Mouse (Mus musculus): ENCODE data around the gene Cdsn. TPM values are rescaled to one million over a fixed set of nuclear protein-coding genes. Genes with fewer than 3 reads are reported as not detected.

Gene Cdsn
- total and polyA plus RNA-seq, 3 experiments, result 0.08 to 0.79 TPM; not detected in 1

DNA sequence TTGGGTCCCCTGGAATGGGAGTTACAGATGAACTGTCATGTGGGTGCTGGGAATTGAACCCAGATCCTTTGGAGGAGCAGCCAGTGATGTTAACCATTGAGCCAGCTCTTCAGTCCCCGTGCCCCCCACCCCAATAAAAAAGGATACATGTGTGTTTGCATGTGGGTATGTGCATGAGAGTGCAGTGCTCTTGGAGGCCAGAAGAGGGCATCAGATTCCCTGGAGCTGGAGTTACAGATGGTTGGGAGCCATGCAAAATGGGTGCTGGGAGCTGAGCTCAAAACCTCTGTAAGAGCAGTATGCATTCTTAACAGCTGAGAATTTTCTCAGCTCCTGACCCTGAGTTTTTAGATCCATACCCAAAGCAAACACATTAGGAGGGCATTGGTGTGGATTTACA, 35.4 kb downstream of the Cdsn start:
- no peak for DNase-seq (ENCODE audit: low read depth, low spot score)
- Histone ChIP-seq H3K4me3 (ENCODE audit: control insufficient read depth in 1 of 2, insufficient read depth in 1 of 2, low read depth in 2 of 2, low read length in 2 of 2) (no peak overlapping the region), H3K36me3 (ENCODE audit: control insufficient read depth in 1 of 2, insufficient read depth in 2 of 2, low read length in 2 of 2) (0 out of 4 replicates have a peak, but pooled peaks cover 0 to 2% of the 10 kb centered on the region in 2 experiments), H3K27ac (ENCODE audit: control insufficient read depth, low read depth, low read length) (no peak overlapping the region), H3K4me1 (ENCODE audit: control insufficient read depth in 1 of 2, insufficient read depth in 2 of 2, low read length in 2 of 2) (peaks cover 0 to 10% of the 10 kb centered on the region in 2 experiments; a peak in 1 of 4 replicates), H3K27me3 (ENCODE audit: control insufficient read depth in 1 of 2, insufficient read depth in 2 of 2, low read length in 2 of 2) (no peaks in the 10 kb centered on the region), H3K9me3 (replicated peaks; ENCODE audit: insufficient read depth, low read length) (no peaks in the 10 kb centered on the region), H3K9ac (ENCODE audit: control insufficient read depth, low read depth, low read length, poor library complexity, severe bottlenecking) (no peak overlapping the region), H3K79me2 (ENCODE audit: control insufficient read depth, insufficient read depth, low read length, poor library complexity) (no peaks in the 10 kb centered on the region)
- TF ChIP-seq CTCF (IDR thresholded peaks at IDR 0.05 in 2 of 3, conservative IDR thresholded peaks at IDR 0.05 in 1 of 3; ENCODE audit: control insufficient read depth in 1 of 3, insufficient read depth in 1 of 3, low read depth in 2 of 3, low read length in 3 of 3, poor library complexity in 1 of 3, severe bottlenecking in 1 of 3) (peak in 1 of 3 experiments; percentile 16; a peak in 3 of 6 replicates), SIN3A (IDR thresholded peaks at IDR 0.05; ENCODE audit: low read length) (no peak)

DNA sequence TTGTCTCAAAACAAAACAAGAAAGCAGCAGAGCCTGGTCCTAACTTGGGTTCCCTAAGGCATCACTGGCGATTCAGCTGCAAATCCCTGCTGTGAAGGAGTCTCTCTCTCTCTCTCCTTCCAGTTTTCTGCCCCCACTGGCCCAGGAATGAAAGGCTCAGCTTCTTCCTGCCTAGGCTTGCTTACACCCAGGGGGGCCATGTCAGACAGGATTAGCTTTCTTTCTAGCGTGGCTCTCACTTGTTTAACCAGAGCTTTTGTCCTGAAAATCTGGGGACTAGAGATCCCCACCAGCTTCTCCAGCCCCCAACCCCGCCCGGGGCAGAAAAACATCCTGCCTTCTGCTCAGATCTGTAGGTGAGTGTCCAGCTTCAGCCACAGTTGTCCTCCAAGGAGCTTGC, 36.5 kb downstream of the Cdsn start:
- no peak overlapping the region for H3K9ac ChIP-seq (ENCODE audit: control insufficient read depth, low read depth, low read length, poor library complexity, severe bottlenecking)
- H3K4me1 ChIP-seq (ENCODE audit: control insufficient read depth in 1 of 2, insufficient read depth in 2 of 2, low read length in 2 of 2), result peaks cover 0 to 10% of the 10 kb centered on the region in 2 experiments; a peak in 1 of 4 replicates
- no peak for DNase-seq (ENCODE audit: low read depth, low spot score)
- H3K27ac ChIP-seq (ENCODE audit: control insufficient read depth, low read depth, low read length), result no peak overlapping the region
- TF ChIP-seq MEF2A (IDR thresholded peaks at IDR 0.05; ENCODE audit: extremely low read depth, insufficient replicate concordance, low read depth, low read length, poor library complexity, severe bottlenecking), result no peak
- TF ChIP-seq ETS1 (IDR thresholded peaks at IDR 0.05; ENCODE audit: low read depth, low read length), result no peak
- TF ChIP-seq TBP (IDR thresholded peaks at IDR 0.05; ENCODE audit: low read depth, low read length), result no peak
- TF ChIP-seq USF1 (IDR thresholded peaks at IDR 0.05; ENCODE audit: low read depth, low read length), result no peak
- TF ChIP-seq HCFC1 (IDR thresholded peaks at IDR 0.05; ENCODE audit: low read depth, low read length), result no peak
- TF ChIP-seq NELFE (IDR thresholded peaks at IDR 0.05; ENCODE audit: low read depth, low read length), result no peak
- TF ChIP-seq ZMIZ1 (IDR thresholded peaks at IDR 0.05; ENCODE audit: low read depth, low read length), result no peak
- no peak for TF ChIP-seq GABPA (IDR thresholded peaks at IDR 0.05; ENCODE audit: low read depth, low read length)
- no peaks in the 10 kb centered on the region for H3K79me2 ChIP-seq (ENCODE audit: control insufficient read depth, insufficient read depth, low read length, poor library complexity)
- no peak overlapping the region for H3K4me3 ChIP-seq (ENCODE audit: control insufficient read depth in 1 of 2, insufficient read depth in 1 of 2, low read depth in 2 of 2, low read length in 2 of 2)
- H3K27me3 ChIP-seq (ENCODE audit: control insufficient read depth in 1 of 2, insufficient read depth in 2 of 2, low read length in 2 of 2), result no peaks in the 10 kb centered on the region
- no peaks in the 10 kb centered on the region for H3K9me3 ChIP-seq (replicated peaks; ENCODE audit: insufficient read depth, low read length)
- 0 out of 4 replicates have a peak, but pooled peaks cover 0 to 2% of the 10 kb centered on the region in 2 experiments for H3K36me3 ChIP-seq (ENCODE audit: control insufficient read depth in 1 of 2, insufficient read depth in 2 of 2, low read length in 2 of 2)

DNA sequence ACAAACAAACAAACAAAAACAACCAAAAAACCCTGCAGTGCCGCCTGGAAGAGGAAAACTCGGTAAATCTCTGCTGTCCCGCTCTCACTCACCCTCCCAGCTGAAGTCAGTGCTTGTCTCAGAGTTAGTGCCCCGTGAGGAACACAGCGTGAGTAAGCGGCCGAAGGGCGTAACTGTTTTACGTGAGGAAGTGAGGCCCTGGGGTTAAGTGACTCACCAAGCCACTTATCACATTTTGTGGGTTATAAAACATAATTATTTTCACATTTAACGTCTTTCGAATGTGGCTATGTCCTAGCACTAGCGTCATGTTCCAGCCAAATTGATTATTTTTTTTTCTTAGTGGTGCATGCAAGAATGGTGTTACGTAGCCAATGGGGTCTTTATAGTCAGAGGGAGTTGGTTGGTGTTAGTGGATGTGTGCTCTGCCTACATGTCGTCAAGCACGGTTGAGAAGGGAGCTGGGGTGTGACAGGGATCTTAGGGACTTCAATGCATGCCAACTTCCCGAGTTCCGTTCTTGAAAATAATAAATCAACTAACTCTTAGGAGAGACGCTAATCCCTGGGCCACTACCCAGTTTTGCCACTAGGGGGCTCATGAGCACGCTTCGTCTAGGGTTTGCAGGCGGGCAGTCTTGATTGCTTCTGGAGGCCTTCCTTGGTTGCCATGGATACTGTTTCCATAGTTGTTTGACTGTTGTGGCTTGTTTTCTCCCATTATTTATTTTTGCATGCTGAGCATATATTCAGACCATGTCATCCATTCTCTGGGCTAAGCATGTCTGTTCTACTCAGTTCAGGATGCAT, 38.7 kb downstream of the Cdsn start:
- Histone ChIP-seq H3K27ac (ENCODE audit: control insufficient read depth, low read depth, low read length) (peak overlapping the region; percentile 56), H3K79me2 (ENCODE audit: control insufficient read depth, insufficient read depth, low read length, poor library complexity) (no peaks in the 10 kb centered on the region), H3K9me3 (replicated peaks; ENCODE audit: insufficient read depth, low read length) (no peaks in the 10 kb centered on the region), H3K4me3 (ENCODE audit: control insufficient read depth in 1 of 2, insufficient read depth in 1 of 2, low read depth in 2 of 2, low read length in 2 of 2) (peak overlapping the region; percentile 47 to 66), H3K27me3 (ENCODE audit: control insufficient read depth in 1 of 2, insufficient read depth in 2 of 2, low read length in 2 of 2) (no peaks in the 10 kb centered on the region; a peak in 2 of 4 replicates), H3K36me3 (ENCODE audit: control insufficient read depth in 1 of 2, insufficient read depth in 2 of 2, low read length in 2 of 2) (0 out of 4 replicates have a peak, but pooled peaks cover 0 to 2% of the 10 kb centered on the region in 2 experiments), H3K4me1 (ENCODE audit: control insufficient read depth in 1 of 2, insufficient read depth in 2 of 2, low read length in 2 of 2) (peaks cover 0 to 10% of the 10 kb centered on the region in 2 experiments; a peak in 1 of 4 replicates), H3K9ac (ENCODE audit: control insufficient read depth, low read depth, low read length, poor library complexity, severe bottlenecking) (peak overlapping the region; percentile 50)
- DNase-seq (ENCODE audit: low read depth, low spot score), result peak; percentile 89
- TF ChIP-seq MXI1 (IDR thresholded peaks at IDR 0.05; ENCODE audit: low read depth, low read length), result 0 out of 2 replicates have a peak, but pooled peaks have one; percentile 43
- peak; percentile 81 for TF ChIP-seq RCOR1 (IDR thresholded peaks at IDR 0.05; ENCODE audit: low read depth, low read length)
- TF ChIP-seq CHD2 (IDR thresholded peaks at IDR 0.05; ENCODE audit: low read length), result no peak
- no peak for TF ChIP-seq MEF2A (IDR thresholded peaks at IDR 0.05; ENCODE audit: extremely low read depth, insufficient replicate concordance, low read depth, low read length, poor library complexity, severe bottlenecking)
- no peak for TF ChIP-seq ZC3H11A (IDR thresholded peaks at IDR 0.05; ENCODE audit: low read depth, low read length)
- peak; percentile 80 to 97 (median 81) for TF ChIP-seq CTCF (IDR thresholded peaks at IDR 0.05 in 2 of 3, conservative IDR thresholded peaks at IDR 0.05 in 1 of 3; ENCODE audit: control insufficient read depth in 1 of 3, insufficient read depth in 1 of 3, low read depth in 2 of 3, low read length in 3 of 3, poor library complexity in 1 of 3, severe bottlenecking in 1 of 3)
- peak; percentile 47; the same call in 1 of the 2 replicates for TF ChIP-seq MYC (IDR thresholded peaks at IDR 0.05; ENCODE audit: low read depth, low read length)
- TF ChIP-seq GATA1 (IDR thresholded peaks at IDR 0.05; ENCODE audit: low read depth, low read length), result peak; percentile 43
- peak; percentile 29; the same call in 1 of the 2 replicates for TF ChIP-seq SIN3A (IDR thresholded peaks at IDR 0.05; ENCODE audit: low read length)
- peak; percentile 59 for TF ChIP-seq SMC3 (IDR thresholded peaks at IDR 0.05; ENCODE audit: low read depth, low read length)
- no peak for TF ChIP-seq MAZ (IDR thresholded peaks at IDR 0.05; ENCODE audit: low read depth, low read length)
- peak; percentile 17; the same call in 1 of the 2 replicates for TF ChIP-seq BHLHE40 (IDR thresholded peaks at IDR 0.05; ENCODE audit: borderline replicate concordance, low read depth, low read length)
- TF ChIP-seq JUND (IDR thresholded peaks at IDR 0.05; ENCODE audit: low read depth, low read length), result peak; percentile 74
- no peak for TF ChIP-seq POLR2AphosphoS2 (IDR thresholded peaks at IDR 0.05; ENCODE audit: low read length)
- no peak for TF ChIP-seq MYB (IDR thresholded peaks at IDR 0.05; ENCODE audit: low read depth, low read length)
- no peak for TF ChIP-seq KAT2A (conservative IDR thresholded peaks at IDR 0.05; ENCODE audit: low read depth, low read length)

Data from MEL (cell line).